Mouse (Mus musculus) thymus, adult 18-20 months (tissue): Measurements from ENCODE around the gene Fam107b.

Experiments used
- DNase-seq, 2 experiments: peaks; one replicate each; pipeline ENCODE4 v3.0.0; 2022; ENCODE audit warnings: mixed read lengths in 2 of 2

Gene Fam107b

GRCm38 (mm10) chr2:3745041-3745440 lies 174.8 kb downstream of the Fam107b start:
- DNase-seq = no peak

GRCm38 (mm10) chr2:3745910-3746606 lies 175.8 kb downstream of the Fam107b start:
- DNase-seq = no peak

- no peak for DNase-seq
Observed at GRCm38 (mm10) chr2:3748714-3749503, 178.6 kb downstream of the Fam107b start.

- DNase-seq = no peak
Observed at GRCm38 (mm10) chr2:3749504-3750024, 179.3 kb downstream of the Fam107b start.

- DNase-seq = no peak
Observed at GRCm38 (mm10) chr2:3750126-3750525, 179.8 kb downstream of the Fam107b start.

GRCm38 (mm10) chr2:3752365-3752764 lies 182.1 kb downstream of the Fam107b start:
- DNase-seq = no peak

GRCm38 (mm10) chr2:3752893-3753292 lies 182.6 kb downstream of the Fam107b start:
- no peak for DNase-seq

GRCm38 (mm10) chr2:3753749-3754148 lies 183.5 kb downstream of the Fam107b start:
- no peak for DNase-seq

- DNase-seq = no peak
Observed at GRCm38 (mm10) chr2:3755936-3756335, 185.6 kb downstream of the Fam107b start.

GRCm38 (mm10) chr2:3758406-3758805 lies 188.1 kb downstream of the Fam107b start:
- DNase-seq = no peak

GRCm38 (mm10) chr2:3760234-3760836 lies 190.0 kb downstream of the Fam107b start:
- no peak for DNase-seq

GRCm38 (mm10) chr2:3764136-3764535 lies 193.8 kb downstream of the Fam107b start:
- no peak for DNase-seq

GRCm38 (mm10) chr2:3765957-3766783 lies 195.9 kb downstream of the Fam107b start:
- no peak for DNase-seq

- DNase-seq = peak; percentile 38 to 49
Observed at GRCm38 (mm10) chr2:3769260-3769659, 199.0 kb downstream of the Fam107b start.

GRCm38 (mm10) chr2:3769786-3770318 lies 199.6 kb downstream of the Fam107b start:
- DNase-seq = no peak

GRCm38 (mm10) chr2:3770383-3770782 lies 200.1 kb downstream of the Fam107b start:
- no peak for DNase-seq

GRCm38 (mm10) chr2:3771483-3771882 lies 201.2 kb downstream of the Fam107b start:
- no peak for DNase-seq

GRCm38 (mm10) chr2:3773089-3773488 lies 202.8 kb downstream of the Fam107b start:
- no peak for DNase-seq

GRCm38 (mm10) chr2:3775569-3775968 lies 205.3 kb downstream of the Fam107b start:
- no peak for DNase-seq

- DNase-seq = no peak
Observed at GRCm38 (mm10) chr2:3776045-3776444, 205.8 kb downstream of the Fam107b start.

GRCm38 (mm10) chr2:3777696-3778095 lies 207.4 kb downstream of the Fam107b start:
- no peak for DNase-seq

- no peak for DNase-seq
Observed at GRCm38 (mm10) chr2:3785546-3785945, 215.3 kb downstream of the Fam107b start.
